Mouse (Mus musculus): ENCODE measurements around the gene Lypd3. TPM values are rescaled to one million over a fixed set of nuclear protein-coding genes. Genes with fewer than 3 reads are reported as not detected.
"Not testable (repeated sequence)": the region's sequence is repeated elsewhere in the genome, so short reads cannot be mapped to it uniquely, and the experiment has no call there.

The Lypd3 gene
- total RNA-seq, 2 experiments from 2014 or later = not detected

- peak; percentile 96 for ATAC-seq (replicated peaks; ENCODE audit: low FRiP score, poor library complexity, severe bottlenecking)
Observed at GRCm38 (mm10) chr7:24610879-24611494, 25.4 kb upstream of the Lypd3 start.

GRCm38 (mm10) chr7:24611709-24612108 lies 24.6 kb upstream of the Lypd3 start:
- no peak for ATAC-seq (replicated peaks; ENCODE audit: low FRiP score, poor library complexity, severe bottlenecking)

GRCm38 (mm10) chr7:24612308-24612910 lies 23.9 kb upstream of the Lypd3 start:
- no peak for ATAC-seq (replicated peaks; ENCODE audit: low FRiP score, poor library complexity, severe bottlenecking)

GRCm38 (mm10) chr7:24614816-24615215 lies 21.5 kb upstream of the Lypd3 start:
- ATAC-seq (replicated peaks; ENCODE audit: low FRiP score, poor library complexity, severe bottlenecking) = no peak

GRCm38 (mm10) chr7:24617763-24618162 lies 18.6 kb upstream of the Lypd3 start:
- ATAC-seq (replicated peaks; ENCODE audit: low FRiP score, poor library complexity, severe bottlenecking) = no peak

- not testable (repeated sequence) for ATAC-seq (replicated peaks; ENCODE audit: low FRiP score, poor library complexity, severe bottlenecking)
Observed at GRCm38 (mm10) chr7:24618374-24618773, 18.0 kb upstream of the Lypd3 start.

- ATAC-seq (replicated peaks; ENCODE audit: low FRiP score, poor library complexity, severe bottlenecking) = no peak
Observed at GRCm38 (mm10) chr7:24619671-24620397, 16.5 kb upstream of the Lypd3 start.

GRCm38 (mm10) chr7:24621193-24621592 lies 15.2 kb upstream of the Lypd3 start:
- ATAC-seq (replicated peaks; ENCODE audit: low FRiP score, poor library complexity, severe bottlenecking) = no peak

- no peak for ATAC-seq (replicated peaks; ENCODE audit: low FRiP score, poor library complexity, severe bottlenecking)
Observed at GRCm38 (mm10) chr7:24622967-24623366, 13.4 kb upstream of the Lypd3 start.

GRCm38 (mm10) chr7:24628685-24629610 lies 7.4 kb upstream of the Lypd3 start:
- ATAC-seq (replicated peaks; ENCODE audit: low FRiP score, poor library complexity, severe bottlenecking) = peak; percentile 90

GRCm38 (mm10) chr7:24629672-24630071 lies 6.7 kb upstream of the Lypd3 start:
- ATAC-seq (replicated peaks; ENCODE audit: low FRiP score, poor library complexity, severe bottlenecking) = no peak

GRCm38 (mm10) chr7:24630116-24630880 lies 6.1 kb upstream of the Lypd3 start:
- no peak for ATAC-seq (replicated peaks; ENCODE audit: low FRiP score, poor library complexity, severe bottlenecking)

- no peak for ATAC-seq (replicated peaks; ENCODE audit: low FRiP score, poor library complexity, severe bottlenecking)
Observed at GRCm38 (mm10) chr7:24637046-24637445, 696 bp downstream of the Lypd3 start.

- no peak for ATAC-seq (replicated peaks; ENCODE audit: low FRiP score, poor library complexity, severe bottlenecking)
Observed at GRCm38 (mm10) chr7:24638026-24638856, 1.9 kb downstream of the Lypd3 start.

GRCm38 (mm10) chr7:24640450-24640849 lies 4.1 kb downstream of the Lypd3 start:
- ATAC-seq (replicated peaks; ENCODE audit: low FRiP score, poor library complexity, severe bottlenecking) = no peak

- ATAC-seq (replicated peaks; ENCODE audit: low FRiP score, poor library complexity, severe bottlenecking) = no peak
Observed at GRCm38 (mm10) chr7:24642491-24642890, 6.1 kb downstream of the Lypd3 start.

GRCm38 (mm10) chr7:24644492-24644891 lies 8.1 kb downstream of the Lypd3 start:
- no peak for ATAC-seq (replicated peaks; ENCODE audit: low FRiP score, poor library complexity, severe bottlenecking)

GRCm38 (mm10) chr7:24644996-24645395 lies 8.6 kb downstream of the Lypd3 start:
- no peak for ATAC-seq (replicated peaks; ENCODE audit: low FRiP score, poor library complexity, severe bottlenecking)

- no peak for ATAC-seq (replicated peaks; ENCODE audit: low FRiP score, poor library complexity, severe bottlenecking)
Observed at GRCm38 (mm10) chr7:24646486-24646885, 10.1 kb downstream of the Lypd3 start.
